Mouse (Mus musculus) adrenal gland, postnatal 4 days (tissue): ENCODE results near the gene Lcor. TPM values are rescaled to one million over a fixed set of nuclear protein-coding genes. Genes with fewer than 3 reads are reported as not detected.

Experiments
- DNase-seq, 2 experiments: peaks; one replicate each; pipeline ENCODE4 v3.0.0; 2021 to 2022; ENCODE audit warnings: low spot score in 2 of 2, mixed read lengths in 2 of 2
- long read RNA-seq, 2 experiments: library from polyadenylated mRNA; stranded (forward); transcript quantifications; one replicate each; pipeline ENCODE4 v2.0.0; 2021
- total RNA-seq, 2 experiments: library from RNA; stranded (reverse); gene quantifications; 2 replicates each; pipeline ENCODE4 v1.2.3; 2021

Lcor gene
- 10 to 100 TPM; 18.8 to 22.4 TPM for total RNA-seq
- long read RNA-seq, experiment 1, partial matches to known transcripts = 0 of 7 reads
- long read RNA-seq, experiment 1, other reads (novel, unspliced or antisense) = 7 of 7 reads
- long read RNA-seq, experiment 2, full-length matches to known transcripts = 4 of 21 reads
- long read RNA-seq, experiment 2, partial matches to known transcripts = 1 of 21 reads
- long read RNA-seq, experiment 2, other reads (novel, unspliced or antisense) = 16 of 21 reads

GRCm38 (mm10) chr19:41482190-41482908 lies at the start of gene Lcor:
Lcor (plus strand) TSS chr19:41482637.
- DNase-seq = peak; percentile 62 to 66

DNA sequence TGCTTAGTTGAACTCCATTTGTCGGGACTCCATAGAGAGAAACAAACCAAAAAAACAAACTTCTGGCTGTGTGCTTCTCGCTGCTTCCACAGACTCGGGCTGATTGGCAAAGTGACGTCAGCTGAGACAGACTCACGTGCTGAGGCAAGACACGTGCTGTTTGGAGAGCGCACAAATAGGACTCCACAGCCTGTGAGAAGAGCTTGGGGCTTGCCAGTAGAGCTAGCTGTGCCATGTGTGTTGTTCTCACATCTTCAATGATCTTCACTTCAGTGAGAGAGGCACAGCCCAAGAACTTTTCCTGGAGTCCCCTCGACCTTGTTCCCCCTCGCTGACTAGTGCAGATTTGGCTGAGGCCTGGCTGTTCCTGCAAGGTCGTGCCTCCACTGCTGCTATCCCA lies 47.1 kb upstream of the Lcor start:
- DNase-seq = no peak

DNA sequence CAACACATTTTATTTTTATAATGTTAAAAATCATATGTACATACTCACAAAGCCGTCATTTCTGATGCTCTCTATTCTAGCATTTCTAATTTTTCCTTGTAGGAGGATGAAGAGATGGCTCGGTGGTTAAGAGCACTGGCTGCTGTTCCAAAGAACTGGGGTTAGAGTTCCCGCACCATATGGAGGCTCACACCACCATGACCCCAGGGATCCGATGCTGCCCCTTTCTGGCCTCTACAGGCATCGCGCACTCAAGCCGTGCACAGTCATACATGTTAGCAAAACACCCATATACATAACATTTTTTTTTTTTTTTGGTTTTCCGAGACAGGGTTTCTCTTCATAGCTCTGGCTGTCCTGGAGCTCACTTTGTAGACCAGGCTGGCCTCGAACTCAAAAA lies 46.0 kb upstream of the Lcor start:
- DNase-seq = no peak

DNA sequence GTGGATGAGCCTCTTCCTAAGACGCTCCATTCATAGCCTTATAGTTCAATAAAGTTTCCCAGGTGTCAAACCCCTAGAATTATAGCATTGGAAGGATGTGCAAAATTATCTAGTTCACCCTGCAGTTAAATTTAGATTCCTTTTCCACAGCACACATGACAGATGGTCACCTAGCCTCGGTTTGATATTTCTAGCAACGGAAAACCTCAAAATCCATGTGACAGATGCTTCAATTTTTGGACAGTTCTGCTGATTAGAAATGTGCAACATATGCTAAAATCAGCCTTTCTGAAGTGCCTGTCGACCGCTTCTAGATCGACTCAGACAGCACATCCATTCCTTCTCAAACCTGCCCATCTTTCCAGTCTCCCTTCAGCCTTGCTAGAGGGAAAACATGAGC lies 43.5 kb upstream of the Lcor start:
- no peak for DNase-seq

GRCm38 (mm10) chr19:41441446-41441845 lies 41.0 kb upstream of the Lcor start:
- no peak for DNase-seq

DNA sequence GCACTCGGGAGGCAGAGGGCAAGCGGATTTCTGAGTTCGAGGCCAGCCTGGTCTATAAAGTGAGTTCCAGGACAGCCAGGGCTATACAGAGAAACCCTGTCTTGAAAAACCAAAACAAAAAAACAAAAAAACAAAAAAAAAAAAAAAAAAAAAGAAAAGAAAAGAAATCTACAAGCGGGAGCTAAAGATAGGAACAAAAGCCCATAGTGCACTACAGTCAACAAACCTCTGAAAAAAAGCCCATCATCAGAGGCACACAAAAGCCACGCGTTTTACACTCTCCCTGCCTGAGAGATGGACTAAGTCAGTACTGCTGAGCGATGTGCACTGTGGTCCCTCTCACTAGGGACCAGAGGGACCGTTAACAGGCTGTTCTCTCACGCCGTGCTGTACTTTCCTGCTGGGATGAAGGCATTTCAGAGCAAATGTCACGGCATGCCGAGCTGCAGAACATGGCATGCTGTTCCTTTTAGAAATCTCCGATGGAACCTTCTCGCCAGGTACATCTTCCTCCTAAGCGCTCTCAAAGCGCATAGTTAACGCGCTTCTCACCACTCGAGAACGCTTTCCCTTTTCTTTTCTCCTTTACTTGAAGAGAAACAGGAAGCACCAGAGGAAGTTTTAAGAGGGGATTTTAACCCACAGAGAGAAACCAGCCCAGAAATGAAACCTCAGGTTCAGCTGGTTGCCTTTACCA lies 40.4 kb upstream of the Lcor start:
- no peak for DNase-seq

DNA sequence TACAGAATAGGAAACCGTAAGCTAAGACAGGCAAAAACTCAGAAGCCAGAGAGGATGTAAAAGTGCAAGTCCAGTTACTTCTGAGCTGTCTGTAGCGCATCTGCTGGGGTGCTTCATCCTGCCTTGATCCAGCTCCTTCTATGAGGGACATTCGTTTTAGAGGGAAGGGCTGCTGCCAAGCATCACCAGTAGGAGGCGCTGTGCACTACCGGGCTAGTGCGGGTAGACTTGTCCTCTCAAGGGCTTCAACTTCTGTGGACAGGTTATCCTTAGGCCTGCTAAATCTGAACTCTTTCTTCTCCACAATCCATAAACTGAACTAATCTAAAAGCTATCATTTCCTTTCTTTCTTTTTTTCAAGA lies 39.8 kb upstream of the Lcor start:
- DNase-seq = peak; percentile 41 to 46

DNA sequence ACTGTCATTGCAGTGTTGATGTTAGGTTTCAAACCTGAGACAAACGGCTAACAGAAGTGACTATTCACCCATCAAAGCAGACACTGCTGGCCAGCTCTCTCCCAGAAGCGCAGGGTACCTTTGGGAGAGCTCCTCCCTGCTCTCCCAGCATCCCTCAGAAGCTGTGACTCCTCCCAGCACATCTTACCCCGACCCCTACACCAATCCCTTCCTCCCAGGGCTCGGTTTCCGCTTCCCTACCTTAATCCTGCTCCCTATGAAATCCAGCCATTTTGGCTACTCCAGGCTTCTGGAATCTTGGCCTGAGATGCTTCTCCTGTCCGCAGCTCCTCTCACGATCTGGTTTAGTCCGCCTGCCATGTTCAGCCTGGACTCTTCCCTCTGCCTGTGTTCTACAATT lies 37.9 kb upstream of the Lcor start:
- DNase-seq = no peak

DNA sequence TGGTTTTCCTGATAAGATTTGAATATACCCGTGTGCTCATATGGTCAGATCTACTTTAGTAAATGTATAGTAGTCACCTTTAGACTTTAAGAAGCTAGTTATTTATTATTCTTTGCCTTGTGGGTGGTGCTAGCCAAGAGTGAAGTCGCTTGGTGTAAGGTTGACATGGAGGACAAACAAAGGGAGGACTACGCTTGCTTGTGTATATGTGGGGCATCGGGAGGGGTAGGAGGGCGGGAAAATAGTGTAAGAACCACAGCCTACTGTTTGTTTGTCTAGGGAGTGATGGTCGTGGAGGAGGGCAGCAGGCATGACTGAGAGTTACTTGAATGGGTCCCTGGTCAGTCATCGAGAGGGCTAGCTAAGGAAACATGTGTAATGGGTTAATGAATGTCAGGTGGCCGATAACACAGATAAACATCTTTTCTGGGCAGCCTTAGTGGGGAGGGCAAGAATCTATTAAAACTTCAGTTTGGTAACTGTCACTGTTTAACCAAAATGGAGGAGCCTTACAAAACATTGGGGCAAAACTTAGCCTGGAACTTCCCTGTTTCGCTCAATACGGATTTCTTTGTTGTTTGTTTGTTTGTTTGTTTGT lies 37.3 kb upstream of the Lcor start:
- DNase-seq = no peak

DNA sequence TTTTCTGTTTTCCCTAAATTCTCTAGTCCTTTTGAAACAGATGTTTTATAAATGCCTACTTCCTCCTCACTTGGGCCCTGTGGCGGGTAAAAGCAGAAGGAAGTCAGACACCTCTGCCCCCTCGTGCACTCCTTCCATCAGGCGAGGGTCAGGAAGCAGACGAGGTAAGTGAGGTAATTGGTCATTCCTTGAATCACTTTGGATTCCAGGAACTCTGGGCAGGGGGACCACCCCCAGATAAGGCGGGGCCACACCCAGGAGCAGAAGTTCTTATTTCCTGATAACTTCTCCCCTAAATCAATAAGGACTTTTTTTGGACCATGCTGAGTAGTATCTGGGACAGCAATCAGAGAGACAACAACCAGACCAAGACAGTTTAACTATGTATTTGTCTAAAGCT lies 36.7 kb upstream of the Lcor start:
- DNase-seq = no peak

DNA sequence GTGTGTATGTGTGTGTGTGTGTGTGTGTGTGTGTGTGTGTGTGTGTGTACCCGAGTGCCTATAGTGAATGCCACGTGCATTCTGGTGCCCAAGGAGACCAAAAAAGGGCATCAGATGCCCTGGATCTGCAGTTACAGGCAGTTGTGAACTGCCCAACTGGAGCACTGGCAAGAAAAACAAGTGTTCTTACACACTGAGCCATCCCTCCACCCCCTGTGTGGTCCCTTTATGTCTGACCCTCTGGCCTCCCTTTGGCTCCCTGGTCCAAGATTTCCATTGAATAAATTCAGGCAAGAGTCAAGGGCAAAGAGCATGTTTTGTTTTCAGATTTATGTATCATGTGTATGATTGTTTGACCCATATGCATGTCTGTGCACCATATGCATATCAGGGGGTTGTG lies 35.3 kb upstream of the Lcor start:
- no peak for DNase-seq

DNA sequence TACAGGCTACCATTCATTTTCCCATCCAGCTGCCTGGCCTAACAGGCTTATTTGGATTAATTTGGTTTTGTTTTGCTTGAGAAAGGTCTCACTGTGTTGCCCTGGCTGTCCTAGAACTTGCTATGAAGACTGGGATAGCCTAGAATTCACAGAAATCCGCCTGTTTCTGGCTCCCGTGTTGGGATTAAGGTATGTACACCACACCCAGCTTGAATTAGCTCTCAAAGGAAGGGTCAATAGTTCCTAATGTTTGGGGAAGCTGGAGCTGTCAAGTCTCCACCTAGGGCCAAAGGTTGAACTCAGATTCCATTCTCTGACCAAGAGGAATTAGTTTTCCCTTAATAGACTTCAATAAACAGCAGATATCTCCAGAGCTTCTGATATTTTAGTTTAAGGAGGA lies 34.7 kb upstream of the Lcor start:
- no peak for DNase-seq

GRCm38 (mm10) chr19:41449415-41450075 lies 32.9 kb upstream of the Lcor start:
- DNase-seq = no peak

DNA sequence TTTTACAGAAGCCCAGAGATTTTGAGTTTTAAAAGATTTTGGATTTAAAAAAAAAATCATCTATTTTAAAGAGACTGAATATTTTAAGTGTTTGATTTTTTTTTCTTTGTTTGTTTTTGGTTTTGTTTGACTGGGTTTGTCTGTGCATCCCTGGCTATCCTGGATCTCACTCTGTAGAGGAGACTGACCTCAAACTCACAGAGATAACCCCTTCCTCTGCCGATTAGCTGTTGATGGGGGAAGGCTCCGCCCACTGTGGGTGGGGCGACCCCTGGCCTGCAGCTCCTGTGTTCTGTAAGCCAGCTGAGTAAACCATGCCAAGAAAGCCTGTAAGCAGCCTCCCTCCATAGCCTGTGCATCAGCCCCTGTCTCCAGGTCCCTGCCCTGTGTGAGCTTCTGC lies 30.3 kb upstream of the Lcor start:
- DNase-seq = no peak

GRCm38 (mm10) chr19:41454601-41455000 lies 27.8 kb upstream of the Lcor start:
- DNase-seq = no peak

GRCm38 (mm10) chr19:41455091-41455626 lies 27.3 kb upstream of the Lcor start:
- DNase-seq = peak; percentile 30

DNA sequence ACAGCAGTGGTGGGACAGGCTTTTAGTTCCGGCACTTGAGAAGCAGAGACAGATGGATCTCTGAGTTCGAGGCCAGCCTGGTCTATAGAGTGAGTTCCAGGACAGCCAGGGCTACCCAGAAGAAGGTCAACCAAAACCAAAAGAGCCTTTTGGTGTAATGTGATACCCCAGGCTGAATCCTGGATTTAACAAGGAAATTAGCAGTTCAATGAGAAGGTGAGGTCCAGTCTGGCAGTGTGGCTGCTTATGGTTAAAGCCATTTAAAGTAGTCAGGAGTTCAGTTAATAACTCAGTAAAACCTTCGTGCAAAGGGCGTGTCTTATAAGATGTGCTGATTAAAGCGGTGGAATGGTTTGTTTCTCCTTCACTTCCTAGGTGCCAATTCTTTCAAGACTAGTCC lies 25.3 kb upstream of the Lcor start:
- no peak for DNase-seq

DNA sequence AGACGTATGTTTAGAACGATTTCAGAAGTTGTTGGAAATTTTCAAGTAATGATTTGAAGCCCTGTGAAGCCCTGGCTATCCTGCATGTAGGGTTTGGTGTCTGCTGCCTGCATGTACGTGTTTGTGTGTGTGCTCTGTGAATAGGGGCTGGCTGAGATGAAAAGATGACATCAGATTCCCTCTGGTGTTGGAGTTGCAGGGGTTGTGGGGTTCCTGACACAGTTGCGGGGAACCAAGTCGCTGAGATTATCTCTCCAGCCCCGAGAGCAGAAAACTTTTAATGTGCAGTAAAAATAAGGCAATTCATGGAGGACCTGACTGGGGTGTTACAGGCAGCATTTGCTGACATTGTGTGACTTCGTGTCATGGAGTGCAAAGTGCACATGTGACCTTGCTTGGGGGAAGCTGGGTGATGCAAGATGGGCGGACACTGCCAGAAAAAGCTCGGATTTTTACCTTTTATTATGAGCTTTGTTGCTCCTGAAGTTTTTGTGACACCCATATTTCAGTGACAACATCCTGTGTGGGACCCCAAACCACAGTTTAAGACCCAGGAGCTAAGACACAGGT lies 20.2 kb upstream of the Lcor start:
- no peak for DNase-seq

DNA sequence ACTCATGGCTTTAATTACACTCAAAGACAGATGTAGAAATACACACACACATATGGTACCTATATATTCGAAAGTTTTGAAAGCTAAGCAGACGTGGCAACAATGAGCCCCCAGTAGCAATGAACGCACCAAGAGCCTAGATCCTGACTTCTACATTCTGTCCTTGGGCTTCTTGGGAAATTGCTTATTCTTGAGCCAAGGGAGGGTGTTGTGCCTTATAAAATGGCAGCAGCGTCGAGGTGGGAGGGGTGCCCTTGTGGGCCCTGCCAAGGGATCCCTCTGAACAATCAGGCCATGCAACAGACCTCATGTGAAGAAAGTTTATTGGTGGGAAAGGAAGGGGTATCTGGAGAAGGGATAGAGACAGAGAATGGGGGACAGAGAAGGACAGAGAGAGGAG lies 18.6 kb upstream of the Lcor start:
- no peak for DNase-seq

DNA sequence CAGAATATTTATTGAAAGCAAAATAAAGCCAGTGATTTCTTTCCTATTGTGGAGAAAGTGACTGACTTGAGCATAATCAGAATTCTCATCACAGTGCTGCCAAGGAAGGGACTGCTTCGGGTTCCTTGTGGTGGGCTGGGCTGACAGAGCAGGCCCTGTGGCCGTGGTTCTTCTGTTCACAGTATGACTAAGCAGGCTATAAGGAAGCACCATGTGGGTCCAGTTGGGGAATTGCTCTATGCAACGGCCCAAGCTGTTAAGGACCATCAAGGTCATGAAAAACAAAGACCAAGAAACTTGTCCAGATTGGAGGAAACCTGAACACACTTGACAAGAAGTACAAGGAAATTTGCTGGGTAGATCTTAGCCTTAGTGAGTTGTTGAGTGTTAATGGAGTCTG lies 16.0 kb upstream of the Lcor start:
- DNase-seq = no peak

- no peak for DNase-seq
Measured at GRCm38 (mm10) chr19:41473566-41474135, 8.8 kb upstream of the Lcor start.
